Mouse (Mus musculus) heart, postnatal 10 days (tissue): ENCODE results near the gene Wnt9b. TPM values are rescaled to one million over a fixed set of nuclear protein-coding genes. Genes with fewer than 3 reads are reported as not detected.
"Not testable (repeated sequence)": the region's sequence is repeated elsewhere in the genome, so short reads cannot be mapped to it uniquely, and the experiment has no call there.

Experiments used
- DNase-seq, 2 experiments: peaks; one replicate each; pipeline ENCODE4 v3.0.0; 2021
- intact Hi-C: fragments of 180-260 bp; cut with DNase I; formaldehyde crosslinking; loops from one replicate; pipeline ENCODE4 v1.15.1; 2025
- total RNA-seq, 2 experiments: library from RNA; stranded (reverse); gene quantifications; 2 replicates each; pipeline ENCODE4 v1.2.3; 2021

The Wnt9b gene
- 1 to 10 TPM in 1 of 2 experiments, under 1 TPM in 1; 0.82 to 1.1 TPM for total RNA-seq

- DNase-seq, result no peak
- intact Hi-C loops, result no loop called here
These were observed at the start of gene Wnt9b for GRCm38 (mm10) chr11:103749306-103750089. Wnt9b (minus strand) TSS chr11:103749821.

GRCm38 (mm10) chr11:103789951-103790350 is 40.3 kb upstream of the Wnt9b start:
- intact Hi-C loops, result no loop called here
- DNase-seq, result no peak

GRCm38 (mm10) chr11:103780152-103780551 is 30.5 kb upstream of the Wnt9b start:
- no peak for DNase-seq
- intact Hi-C loops, result no loop called here

GRCm38 (mm10) chr11:103774228-103774530 is 24.6 kb upstream of the Wnt9b start:
- intact Hi-C loops, result no loop called here
- DNase-seq, result no peak

- no peak for DNase-seq
- intact Hi-C loops, result no loop called here
These were observed 24.0 kb upstream of the Wnt9b start, which contains the start of gene Wnt3 for GRCm38 (mm10) chr11:103773387-103774227. Wnt3 (plus strand) TSS chr11:103774150.

- intact Hi-C loops, result no loop called here
- DNase-seq, result no peak
These were observed 23.1 kb upstream of the Wnt9b start for GRCm38 (mm10) chr11:103772505-103773386.

GRCm38 (mm10) chr11:103771160-103771817 is 21.7 kb upstream of the Wnt9b start:
- intact Hi-C loops, result no loop called here
- DNase-seq, result no peak

- no peak for DNase-seq
- intact Hi-C loops, result no loop called here
These were observed 16.0 kb upstream of the Wnt9b start for GRCm38 (mm10) chr11:103765556-103766011.

- intact Hi-C loops, result no loop called here
- DNase-seq, result no peak
These were observed 15.0 kb upstream of the Wnt9b start for GRCm38 (mm10) chr11:103764601-103765000.

GRCm38 (mm10) chr11:103763410-103764163 is 14.0 kb upstream of the Wnt9b start:
- peak; percentile 50 to 67 for DNase-seq
- intact Hi-C loops, result loop anchor here (1.0 kb wide), 1 partner anchor 148 kb away; no protein-coding TSS in a partner anchor

GRCm38 (mm10) chr11:103760891-103761290 is 11.3 kb upstream of the Wnt9b start:
- intact Hi-C loops, DNase-seq: not testable (repeated sequence)

- DNase-seq, result no peak
- intact Hi-C loops, result no loop called here
These were observed 10.5 kb upstream of the Wnt9b start for GRCm38 (mm10) chr11:103760101-103760500.

- peak; percentile 64 to 84 for DNase-seq
- intact Hi-C loops, result loop anchor here (1.0 kb wide), 2 partner anchors 83 to 119 kb away; no protein-coding TSS in a partner anchor
These were observed 9.1 kb upstream of the Wnt9b start for GRCm38 (mm10) chr11:103758706-103759105.

GRCm38 (mm10) chr11:103758054-103758453 is 8.4 kb upstream of the Wnt9b start:
- DNase-seq, result peak in 1 of 2 experiments; percentile 20
- intact Hi-C loops, result loop anchor here (1.0 kb wide), 2 partner anchors 83 to 119 kb away; no protein-coding TSS in a partner anchor

- DNase-seq, result no peak
- intact Hi-C loops, result no loop called here
These were observed 991 bp upstream of the Wnt9b start for GRCm38 (mm10) chr11:103750612-103751011.

GRCm38 (mm10) chr11:103735046-103735781 is 14.4 kb downstream of the Wnt9b start:
- intact Hi-C loops, result no loop called here
- DNase-seq, result no peak

- DNase-seq, result no peak
- intact Hi-C loops, result no loop called here
These were observed 15.1 kb downstream of the Wnt9b start for GRCm38 (mm10) chr11:103734411-103735045.

- intact Hi-C loops, result no loop called here
- DNase-seq, result no peak
These were observed 15.7 kb downstream of the Wnt9b start for GRCm38 (mm10) chr11:103733961-103734360.
